Comparison of ENCODE assay signal across 8 mouse cellular contexts in genomic region chr8:125349290-125350025, GRCm38 (mm10).
A peak's percentile ranks its signal among the peaks of the same experiment; 100 is the strongest.
DNase-seq lines count a peak whose midpoint lies in the region; ATAC-seq and TF ChIP-seq lines count a peak whose summit lies in the region.

No protein-coding gene starts in this region.

- WGBS in lung, embryonic 14.5 days: 4% methylated on average over 7 of the region's 7 CpGs

- TF ChIP-seq CTCF in lung, embryonic 14.5 days (IDR thresholded peaks at IDR 0.05; ENCODE audit: low read depth): no peak

- no peaks in the 10 kb centered on the region for H3K9me3 ChIP-seq in lung, embryonic 14.5 days (ENCODE audit: low read depth, low read length)

- H3K27me3 ChIP-seq in lung, embryonic 14.5 days (ENCODE audit: insufficient read depth, low read length): peaks cover 3% of the 10 kb centered on the region; the same call in 1 of the 2 replicates

- ATAC-seq in lung, embryonic 14.5 days (ENCODE audit: insufficient read depth): peak; percentile 90

- DNase-seq in adrenal gland, adult (ENCODE audit: inconsistent age in 2 of 2, low spot score in 1 of 2): peak; percentile 88 to 96
- peak; percentile 59 for DNase-seq in embryo, embryonic 9.5 days (ENCODE audit: extremely low spot score)
- DNase-seq in heart, adult 9 months (ENCODE audit: low spot score in 2 of 2): peak; percentile 86 to 91
- peak; percentile 89 for DNase-seq in kidney, adult 18-20 months
- DNase-seq in lung, embryonic 14.5 days: peak; percentile 95
- DNase-seq in ovary, postnatal 14 days (ENCODE audit: low spot score): peak; percentile 75
- DNase-seq in layer of hippocampus, adult 18-20 months (ENCODE audit: low spot score in 2 of 2): no peak
- no peak for DNase-seq in layer of hippocampus, adult 11-12 months (ENCODE audit: low spot score)

- H3K36me3 ChIP-seq in lung, embryonic 14.5 days (ENCODE audit: insufficient read depth): no peaks in the 10 kb centered on the region

- H3K4me1 ChIP-seq in lung, embryonic 14.5 days (ENCODE audit: insufficient read depth): peaks cover 27% of the 10 kb centered on the region

- no peak overlapping the region for H3K27ac ChIP-seq in lung, embryonic 14.5 days (ENCODE audit: low read depth)

- no peak overlapping the region for H3K9ac ChIP-seq in lung, embryonic 14.5 days

- no peak overlapping the region for H3K4me3 ChIP-seq in lung, embryonic 14.5 days (ENCODE audit: low read depth, low read length)

- H3K4me2 ChIP-seq in lung, embryonic 14.5 days: peak overlapping the region; percentile 43

Comparison
In these comparisons a context has a peak if more than half of its experiments do, and no peak if none do; other contexts are left out.
1. DNase-seq: peak in adrenal gland, adult (2 of 2), embryo, embryonic 9.5 days (single experiment), heart, adult 9 months (2 of 2), kidney, adult 18-20 months (single experiment), lung, embryonic 14.5 days (single experiment) and ovary, postnatal 14 days (single experiment); none in layer of hippocampus, adult 18-20 months (0 of 2) and layer of hippocampus, adult 11-12 months (single experiment).